In genomic region chr13:118265763-118266520, GRCm38 (mm10) we compare ENCODE assay signal across 31 mouse cellular contexts.
DNase-seq lines count a peak whose midpoint lies in the region; ATAC-seq lines count a peak whose summit lies in the region.
"Had no signal": no experiment of that assay in that cellular context is flagged by ENCODE, and none has a peak within 500 bp of the region (broad histone marks: within the 10 kb centered on the region; RNA-seq: fewer than 3 reads in every experiment).

No protein-coding gene starts in this region.

- no peak for DNase-seq in hindbrain, embryonic 11.5 days (ENCODE audit: low spot score)
- no peak for DNase-seq in hindbrain, embryonic 10.5 days (ENCODE audit: low spot score)
- DNase-seq in ES-CJ7 (ENCODE audit: low read depth, low spot score), result peak; percentile 98
- peak; percentile 36 for DNase-seq in WW6 (ENCODE audit: low read depth, low spot score)
- DNase-seq in kidney, postnatal 36 days, result no peak
- DNase-seq in adrenal gland, adult 18-20 months (ENCODE audit: low spot score in 2 of 2), result no peak
- DNase-seq: adrenal gland, adult 2 months; adrenal gland, postnatal 14 days; B cell, adult 2 months; cerebellum, adult 11 months; cerebellum, adult 2 months; cerebellum, postnatal 10 days; cerebellum, postnatal 36 days; embryo, embryonic 11 days; forebrain, postnatal 0 days; gastrocnemius, adult 2 months; gastrocnemius, postnatal 14 days; heart, adult 11 months; kidney, adult 18-20 months had no signal

- ATAC-seq in hindbrain, embryonic 11.5 days (ENCODE audit: low FRiP score), result 0 out of 2 replicates have a peak, but pooled peaks have one; percentile 22
- ATAC-seq: forebrain, embryonic 14.5 days; forebrain, postnatal 0 days; hindbrain, postnatal 0 days; inflammation-experienced regulatory T-cells, adult 6 months; intestine, embryonic 16.5 days; Patski had no signal

- H3K27me3 ChIP-seq in hindbrain, embryonic 11.5 days (ENCODE audit: control insufficient read depth, insufficient read depth, low read length), result no peaks in the 10 kb centered on the region
- no peaks in the 10 kb centered on the region for H3K27me3 ChIP-seq in hindbrain, embryonic 10.5 days (ENCODE audit: insufficient read depth, poor library complexity, severe bottlenecking)
- H3K27me3 ChIP-seq: CH12.LX; embryonic facial prominence, embryonic 13.5 days; Patski had no signal

- no peak overlapping the region for H3K4me2 ChIP-seq in hindbrain, embryonic 11.5 days (replicated peaks; ENCODE audit: low read depth, low read length)
- H3K4me2 ChIP-seq: embryonic facial prominence, embryonic 13.5 days; heart, embryonic 11.5 days; hindbrain, embryonic 14.5 days had no signal

- no peak overlapping the region for H3K4me3 ChIP-seq in hindbrain, embryonic 11.5 days (ENCODE audit: low read depth, low read length)
- H3K4me3 ChIP-seq in hindbrain, embryonic 10.5 days, result no peak overlapping the region
- H3K4me3 ChIP-seq: embryonic facial prominence, embryonic 10.5 days; embryonic facial prominence, embryonic 13.5 days; erythroblast, embryonic 14.5 days; gastrocnemius, adult 2 months had no signal

- no peaks in the 10 kb centered on the region for H3K9me3 ChIP-seq in hindbrain, embryonic 11.5 days (ENCODE audit: control insufficient read depth, low read length)
- no peaks in the 10 kb centered on the region for H3K9me3 ChIP-seq in hindbrain, embryonic 10.5 days
- H3K9me3 ChIP-seq: embryonic facial prominence, embryonic 10.5 days; embryonic facial prominence, embryonic 13.5 days; G1E had no signal

- no peaks in the 10 kb centered on the region for H3K36me3 ChIP-seq in hindbrain, embryonic 11.5 days (ENCODE audit: control insufficient read depth, insufficient read depth, low read length)
- H3K36me3 ChIP-seq in hindbrain, embryonic 10.5 days, result no peaks in the 10 kb centered on the region
- H3K36me3 ChIP-seq: embryonic facial prominence, embryonic 10.5 days; embryonic facial prominence, embryonic 13.5 days; G1E had no signal

- no peak overlapping the region for H3K27ac ChIP-seq in hindbrain, embryonic 11.5 days (ENCODE audit: low read depth, low read length)
- H3K27ac ChIP-seq in hindbrain, embryonic 10.5 days, result no peak overlapping the region
- H3K27ac ChIP-seq: embryonic facial prominence, embryonic 10.5 days; embryonic facial prominence, embryonic 13.5 days; gastrocnemius, adult 2 months; hindbrain, embryonic 14.5 days; hindbrain, postnatal 0 days had no signal

- WGBS in hindbrain, embryonic 11.5 days, result 82% methylated on average over 8 of the region's 8 CpGs
- 81% methylated on average over 8 of the region's 8 CpGs for WGBS in hindbrain, embryonic 10.5 days

- no peak overlapping the region for H3K9ac ChIP-seq in hindbrain, embryonic 11.5 days (ENCODE audit: low read depth, low read length)
- H3K9ac ChIP-seq: embryonic facial prominence, embryonic 13.5 days; forebrain, postnatal 0 days; hindbrain, embryonic 14.5 days had no signal

- H3K4me1 ChIP-seq in hindbrain, embryonic 11.5 days (replicated peaks; ENCODE audit: control insufficient read depth, insufficient read depth, low read length), result no peaks in the 10 kb centered on the region
- no peaks in the 10 kb centered on the region for H3K4me1 ChIP-seq in hindbrain, embryonic 10.5 days (replicated peaks)
- H3K4me1 ChIP-seq: embryonic facial prominence, embryonic 10.5 days; embryonic facial prominence, embryonic 13.5 days had no signal

Comparison
In these comparisons a context has a peak if more than half of its experiments do, and no peak if none do; other contexts are left out.
1. DNase-seq: peak in ES-CJ7 (single experiment) and WW6 (single experiment); none in hindbrain, embryonic 11.5 days (single experiment), hindbrain, embryonic 10.5 days (single experiment), kidney, postnatal 36 days (0 of 2) and adrenal gland, adult 18-20 months (0 of 2).